Mouse (Mus musculus): ENCODE results near the gene Taf6l. TPM values are rescaled to one million over a fixed set of nuclear protein-coding genes. Genes with fewer than 3 reads are reported as not detected.
A peak's percentile ranks its signal among the peaks of the same experiment; 100 is the strongest.

The Taf6l gene
- total RNA-seq, 1 experiment from 2014 or later, result 23.1 TPM

- no peak for DNase-seq
Measured at GRCm38 (mm10) chr19:8790171-8790570, 4.0 kb upstream of the Taf6l start.

GRCm38 (mm10) chr19:8789171-8789570 lies 3.0 kb upstream of the Taf6l start:
- no peak for DNase-seq

GRCm38 (mm10) chr19:8788521-8788920 lies 2.3 kb upstream of the Taf6l start:
- DNase-seq, result no peak

- peak; percentile 33 for DNase-seq
Measured at GRCm38 (mm10) chr19:8774951-8775421, 11.2 kb downstream of the Taf6l start.

- peak; percentile 95 for DNase-seq
Measured at GRCm38 (mm10) chr19:8774086-8774835, 12.0 kb downstream of the Taf6l start, which contains the start of gene Tmem179b. Tmem179b (minus strand) TSS chr19:8774467.

GRCm38 (mm10) chr19:8773409-8773808 lies 12.8 kb downstream of the Taf6l start:
- DNase-seq, result no peak

GRCm38 (mm10) chr19:8772996-8773395 lies 13.2 kb downstream of the Taf6l start:
- DNase-seq, result no peak

- DNase-seq, result peak; percentile 82
Measured at GRCm38 (mm10) chr19:8770567-8771270, 15.5 kb downstream of the Taf6l start, which contains the start of gene Tmem223. Tmem223 (plus strand) TSS chr19:8770996.

GRCm38 (mm10) chr19:8765562-8765961 lies 20.7 kb downstream of the Taf6l start:
- DNase-seq, result no peak

- DNase-seq, result no peak
Measured at GRCm38 (mm10) chr19:8763276-8763675, 22.9 kb downstream of the Taf6l start.

GRCm38 (mm10) chr19:8760757-8761156 lies 25.5 kb downstream of the Taf6l start:
- DNase-seq, result no peak

- no peak for DNase-seq
Measured at GRCm38 (mm10) chr19:8758899-8759298, 27.3 kb downstream of the Taf6l start.

GRCm38 (mm10) chr19:8757471-8757998 lies 28.7 kb downstream of the Taf6l start:
- DNase-seq, result no peak

- DNase-seq, result peak; percentile 96
Measured at GRCm38 (mm10) chr19:8756635-8757387, 29.4 kb downstream of the Taf6l start, which contains the start of gene Nxf1. Nxf1 (plus strand) TSS chr19:8757073.

GRCm38 (mm10) chr19:8755652-8756051 lies 30.6 kb downstream of the Taf6l start:
- DNase-seq, result no peak

- no peak for DNase-seq
Measured at GRCm38 (mm10) chr19:8747368-8747767, 38.8 kb downstream of the Taf6l start.

- DNase-seq, result no peak
Measured at GRCm38 (mm10) chr19:8745382-8745781, 40.8 kb downstream of the Taf6l start.

GRCm38 (mm10) chr19:8742176-8742575 lies 44.0 kb downstream of the Taf6l start:
- DNase-seq, result no peak

GRCm38 (mm10) chr19:8741243-8741869 lies 44.9 kb downstream of the Taf6l start, which contains the start of gene Stx5a:
Stx5a (plus strand) TSS chr19:8741413.
- peak; percentile 94 for DNase-seq

GRCm38 (mm10) chr19:8740603-8741002 lies 45.6 kb downstream of the Taf6l start, which contains the start of gene 1700092M07Rik:
1700092M07Rik (plus strand) TSS chr19:8740718.
- no peak for DNase-seq

- no peak for DNase-seq
Measured at GRCm38 (mm10) chr19:8739646-8740045, 46.6 kb downstream of the Taf6l start.

GRCm38 (mm10) chr19:8738911-8739310 lies 47.3 kb downstream of the Taf6l start:
- no peak for DNase-seq
